Mouse (Mus musculus) heart, postnatal 10 days (tissue): ENCODE measurements around the gene Fam204a. TPM values are rescaled to one million over a fixed set of nuclear protein-coding genes. Genes with fewer than 3 reads are reported as not detected.

Experiments
- DNase-seq, 2 experiments: peaks; one replicate each; pipeline ENCODE4 v3.0.0; 2021
- intact Hi-C: fragments of 180-260 bp; cut with DNase I; formaldehyde crosslinking; loops from one replicate; pipeline ENCODE4 v1.15.1; 2025
- total RNA-seq, 2 experiments: library from RNA; stranded (reverse); gene quantifications; 2 replicates each; pipeline ENCODE4 v1.2.3; 2021

The Fam204a gene
- 10 to 100 TPM; 28.8 to 33.0 TPM for total RNA-seq

DNA sequence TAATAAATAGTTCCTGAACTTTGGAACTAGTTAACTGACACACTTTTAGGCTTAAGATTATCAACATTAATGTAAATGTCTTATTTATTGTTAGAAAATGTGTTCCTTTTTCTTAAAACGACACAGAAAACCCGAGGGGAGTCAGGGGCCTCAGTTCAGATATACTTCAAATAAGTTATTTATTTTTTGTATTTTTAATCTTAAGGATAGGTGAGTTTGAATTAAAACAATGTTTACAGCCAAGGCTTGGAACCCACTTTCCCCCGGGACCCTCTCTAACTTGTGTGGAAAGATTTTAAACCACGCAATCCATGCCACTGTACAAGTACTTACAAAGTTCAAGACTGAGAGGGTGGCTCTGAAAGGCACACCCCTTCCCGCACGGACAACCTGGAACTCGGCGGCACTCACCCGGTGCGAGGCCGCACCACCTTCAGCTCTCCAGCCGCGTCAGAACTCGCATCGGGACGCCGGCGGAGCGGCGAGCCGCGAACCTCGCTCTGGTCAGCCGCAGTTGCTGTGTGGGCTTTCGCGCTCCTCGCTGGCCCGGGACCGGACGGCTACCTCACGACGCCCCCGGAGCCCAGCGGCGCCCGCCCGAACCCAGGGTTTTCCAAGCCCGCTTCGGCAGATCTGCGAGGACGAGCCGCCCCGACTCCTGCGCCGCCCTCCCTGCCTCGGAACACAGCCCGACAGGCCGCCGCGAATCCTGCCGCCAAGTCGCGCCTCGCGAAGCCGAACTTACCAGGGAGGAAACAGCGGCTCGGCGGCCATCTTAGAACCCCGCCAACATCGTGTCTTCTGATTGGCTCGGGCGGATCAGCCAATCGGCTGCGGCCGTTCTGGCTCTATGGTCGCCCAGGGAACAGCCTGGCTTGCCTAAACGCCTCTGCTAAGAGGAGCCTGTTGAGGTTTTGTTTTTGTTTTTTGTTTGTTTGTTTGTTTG, at the start of gene Fam204a:
Fam204a (minus strand) TSS at position 803 of the 946 bp plus-strand sequence.
- intact Hi-C loops = loop anchor here (10.0 kb wide), 2 partner anchors 281 to 771 kb away; partner anchors contain the start of genes Emx2 and Rab11fip2
- DNase-seq = peak; percentile 98

DNA sequence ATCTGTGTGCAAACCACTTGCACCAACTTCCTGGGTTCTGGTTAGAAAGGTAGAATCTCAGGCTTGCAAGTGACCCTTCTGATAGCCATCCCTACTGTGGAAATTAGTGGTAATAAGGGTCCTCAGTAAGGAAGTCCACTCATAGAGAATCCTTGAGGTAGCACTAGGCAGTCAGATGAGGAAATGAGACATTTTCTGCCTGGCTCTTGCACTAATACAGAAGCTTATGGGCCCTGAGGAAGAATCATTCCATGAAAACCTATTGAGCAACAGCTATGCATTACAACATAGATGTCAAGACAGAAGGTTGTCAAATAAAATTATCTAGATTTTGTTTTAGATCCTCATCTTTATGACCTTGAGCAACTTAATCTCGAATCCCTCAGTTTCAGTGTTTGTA, 39.3 kb upstream of the Fam204a start:
- no peak for DNase-seq
- intact Hi-C loops = no loop called here

DNA sequence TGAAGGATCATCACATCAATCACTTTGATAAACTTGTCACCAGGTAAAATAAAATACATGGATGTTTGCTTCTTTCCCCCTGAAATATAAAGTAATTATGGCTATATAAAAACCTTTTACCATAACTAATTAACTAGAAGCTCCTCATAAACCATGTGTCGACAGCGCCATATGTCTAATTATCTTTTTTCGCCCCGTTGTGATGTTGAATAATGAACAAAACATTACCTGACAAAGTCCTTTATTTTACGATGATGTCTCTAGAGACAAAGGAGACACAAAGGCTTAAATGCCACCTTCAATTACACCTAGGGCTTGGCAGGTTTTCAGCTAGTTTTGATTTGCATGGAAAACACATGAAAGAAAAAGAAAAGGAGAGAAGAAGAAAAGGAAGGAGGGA, 34.2 kb upstream of the Fam204a start:
- intact Hi-C loops = no loop called here
- DNase-seq = no peak

DNA sequence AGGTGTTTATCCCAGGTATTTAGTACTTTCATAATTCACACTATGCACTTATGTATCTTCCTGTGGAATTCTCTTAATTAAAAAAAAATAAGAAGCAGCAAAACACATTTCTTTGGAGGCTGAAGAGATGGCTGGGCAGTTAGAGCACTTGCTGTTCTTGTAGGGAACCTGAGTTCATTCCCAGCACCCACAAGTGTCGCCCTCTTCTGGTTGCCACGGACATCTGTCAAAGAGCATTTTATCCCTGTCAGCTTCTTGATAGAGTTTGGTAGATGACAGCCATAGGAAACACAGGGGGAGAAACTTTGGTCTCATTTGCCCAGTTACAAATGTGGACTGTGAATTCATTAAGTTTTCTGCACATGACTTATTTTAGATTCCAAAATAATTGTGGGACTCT, 25.5 kb upstream of the Fam204a start:
- intact Hi-C loops = no loop called here
- no peak for DNase-seq

- no peak for DNase-seq
- intact Hi-C loops = no loop called here
Observed at GRCm38 (mm10) chr19:60251197-60251596, 24.7 kb upstream of the Fam204a start.

- intact Hi-C loops = no loop called here
- no peak for DNase-seq
Observed at GRCm38 (mm10) chr19:60245250-60245649, 18.7 kb upstream of the Fam204a start.

GRCm38 (mm10) chr19:60242620-60243019, 16.1 kb upstream of the Fam204a start:
- intact Hi-C loops = no loop called here
- DNase-seq = no peak

GRCm38 (mm10) chr19:60241916-60242602, 15.6 kb upstream of the Fam204a start:
- intact Hi-C loops = no loop called here
- no peak for DNase-seq

GRCm38 (mm10) chr19:60231542-60231941, 5.0 kb upstream of the Fam204a start:
- intact Hi-C loops = no loop called here
- DNase-seq = no peak

GRCm38 (mm10) chr19:60226845-60227235, 339 bp upstream of the Fam204a start:
- intact Hi-C loops = loop anchor here (10.0 kb wide), 2 partner anchors 282 to 772 kb away; partner anchors contain the start of genes Emx2 and Rab11fip2

DNA sequence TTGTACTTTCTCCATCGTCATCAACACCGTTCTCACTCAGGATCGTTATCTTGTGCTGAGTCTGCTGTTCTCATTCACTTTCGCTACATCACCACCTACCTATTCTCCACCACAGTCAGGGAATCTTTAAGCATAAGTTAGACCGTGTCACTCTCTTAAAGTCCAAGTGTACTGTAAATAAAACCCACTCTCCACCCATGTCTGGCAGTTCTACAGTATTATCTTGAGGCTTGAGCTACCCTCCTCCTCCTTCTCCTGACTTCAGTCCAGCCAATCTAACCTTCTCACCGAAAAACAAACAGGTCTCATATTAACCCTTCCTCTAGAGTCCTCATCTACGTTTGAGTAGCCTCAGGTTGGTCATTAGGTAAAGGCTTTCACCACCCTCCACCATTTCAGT, 7.1 kb downstream of the Fam204a start:
- intact Hi-C loops = no loop called here

More at GRCm38 (mm10) chr19:60226845-60227235, 339 bp upstream of the Fam204a start:
- no peak for DNase-seq

GRCm38 (mm10) chr19:60217985-60218384, 8.5 kb downstream of the Fam204a start:
- intact Hi-C loops = no loop called here
- DNase-seq = no peak

More for the DNA sequence above, 7.1 kb downstream of the Fam204a start:
- no peak for DNase-seq

DNA sequence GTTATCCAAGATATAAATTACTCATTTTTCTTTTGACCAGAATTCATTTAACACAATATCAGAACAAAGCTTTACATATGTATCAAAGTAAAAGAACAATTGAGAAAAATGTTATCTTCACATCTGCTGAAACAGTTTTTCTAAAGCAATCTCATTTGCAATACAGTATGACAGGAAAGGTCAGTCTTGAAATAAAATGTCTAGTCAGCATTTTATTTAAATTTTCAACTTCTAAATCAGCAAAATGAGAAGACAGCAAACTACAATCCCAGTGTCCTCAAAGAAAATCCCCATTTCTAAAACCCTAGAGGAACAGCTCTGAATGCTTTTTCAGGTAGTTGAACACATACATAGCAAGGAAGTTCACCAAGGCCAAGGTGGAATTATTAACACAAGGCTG, 18.3 kb downstream of the Fam204a start:
- DNase-seq = no peak
- intact Hi-C loops = no loop called here

DNA sequence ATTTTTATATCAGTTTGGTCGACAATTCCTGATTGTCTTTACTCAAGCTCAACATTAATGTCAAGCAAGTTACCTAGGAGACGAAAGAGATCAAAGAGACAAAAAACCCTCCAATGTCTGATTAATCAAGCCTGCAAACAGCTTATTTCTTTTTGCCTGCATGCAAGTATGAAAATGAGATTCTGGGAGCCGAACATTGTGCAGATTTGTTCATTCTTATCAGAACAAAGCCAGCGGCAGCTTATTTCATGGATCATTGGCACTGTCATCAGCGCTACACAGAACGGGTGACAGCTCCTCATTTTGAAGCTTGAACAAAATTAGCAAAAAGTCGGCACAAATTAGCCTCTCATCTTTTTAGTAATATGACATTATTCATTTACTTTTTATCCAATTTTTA, 22.3 kb downstream of the Fam204a start:
- no peak for DNase-seq
- intact Hi-C loops = no loop called here

- intact Hi-C loops = no loop called here
Observed at GRCm38 (mm10) chr19:60200294-60200693, 26.2 kb downstream of the Fam204a start.

DNA sequence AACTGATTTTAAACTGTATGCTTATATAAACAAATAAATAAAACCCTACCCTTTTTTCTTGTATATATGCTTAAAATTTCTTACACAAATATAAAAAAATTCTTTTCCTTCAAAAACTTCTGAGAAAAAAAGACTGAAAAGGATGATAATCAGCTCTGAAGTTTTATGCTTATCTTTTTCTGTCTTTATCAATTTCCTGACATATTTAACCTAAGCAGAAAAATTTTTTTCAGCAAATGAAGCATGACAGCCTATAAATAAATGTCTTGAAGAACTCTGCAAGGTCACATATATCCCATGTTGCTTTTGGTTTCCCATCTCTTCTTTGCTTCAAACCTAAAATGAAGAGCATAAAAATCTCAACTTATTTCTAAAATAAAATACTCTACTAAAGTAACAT, 27.3 kb downstream of the Fam204a start:
- intact Hi-C loops = no loop called here
- DNase-seq = no peak

More at GRCm38 (mm10) chr19:60200294-60200693, 26.2 kb downstream of the Fam204a start:
- no peak for DNase-seq

DNA sequence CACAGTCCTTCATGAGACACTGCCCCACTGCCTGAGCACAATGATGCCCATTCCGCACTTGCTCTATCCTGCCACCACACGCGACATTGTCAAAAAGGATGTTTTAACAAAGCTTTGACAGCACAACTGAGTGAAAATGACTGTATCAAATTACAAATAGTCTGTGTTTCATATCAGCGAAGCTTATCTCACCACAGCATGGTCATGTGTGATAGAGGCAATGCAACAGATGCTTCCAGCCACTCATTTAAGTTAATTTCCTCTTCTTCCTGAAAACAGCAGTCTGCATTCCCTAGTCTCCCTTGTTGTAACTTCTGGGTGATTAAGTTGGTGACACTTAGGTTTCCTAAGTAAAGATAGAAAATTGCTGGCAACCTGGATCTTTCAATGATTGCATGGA, 33.7 kb downstream of the Fam204a start:
- intact Hi-C loops = no loop called here

DNA sequence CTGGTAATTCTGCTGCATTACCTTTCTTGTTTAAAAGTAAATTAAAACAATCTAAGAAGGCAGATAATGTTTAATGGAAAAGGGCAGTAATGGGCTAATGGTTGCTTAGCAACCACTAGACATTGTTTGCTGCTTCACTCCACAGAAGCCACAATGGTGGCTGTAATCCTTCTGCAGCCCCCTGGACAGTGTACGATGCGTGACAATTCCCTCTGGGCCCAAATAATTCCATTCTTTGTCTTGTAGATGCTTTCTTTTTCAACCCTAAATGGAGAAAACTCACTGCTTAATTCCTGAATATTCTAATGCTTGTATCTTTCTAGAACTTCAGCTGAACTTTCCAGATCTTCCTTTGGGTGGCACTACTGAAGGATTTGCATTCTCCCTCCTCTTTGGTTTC, 37.3 kb downstream of the Fam204a start:
- no peak for DNase-seq
- intact Hi-C loops = no loop called here

More for the DNA sequence above, 33.7 kb downstream of the Fam204a start:
- no peak for DNase-seq

DNA sequence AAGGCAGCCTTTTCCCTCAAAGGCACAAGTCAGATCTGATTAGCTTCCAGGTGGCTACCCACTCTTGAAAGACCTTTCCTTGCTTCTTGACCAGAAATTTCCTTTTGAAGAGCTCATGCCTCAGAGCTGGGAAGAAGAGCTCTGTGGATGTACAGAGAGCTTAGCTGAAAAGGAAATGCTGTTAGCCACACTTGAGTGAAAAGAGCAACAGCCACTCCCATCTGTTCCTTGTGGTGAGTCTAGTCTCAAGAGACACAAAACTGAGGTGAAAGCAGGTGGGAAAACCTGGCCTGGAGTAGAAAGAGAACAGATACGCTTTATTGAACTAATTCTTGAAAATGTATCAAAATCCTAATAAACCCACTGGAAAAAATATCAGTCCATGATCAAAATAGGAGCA, 43.6 kb downstream of the Fam204a start:
- DNase-seq = no peak
- intact Hi-C loops = no loop called here

DNA sequence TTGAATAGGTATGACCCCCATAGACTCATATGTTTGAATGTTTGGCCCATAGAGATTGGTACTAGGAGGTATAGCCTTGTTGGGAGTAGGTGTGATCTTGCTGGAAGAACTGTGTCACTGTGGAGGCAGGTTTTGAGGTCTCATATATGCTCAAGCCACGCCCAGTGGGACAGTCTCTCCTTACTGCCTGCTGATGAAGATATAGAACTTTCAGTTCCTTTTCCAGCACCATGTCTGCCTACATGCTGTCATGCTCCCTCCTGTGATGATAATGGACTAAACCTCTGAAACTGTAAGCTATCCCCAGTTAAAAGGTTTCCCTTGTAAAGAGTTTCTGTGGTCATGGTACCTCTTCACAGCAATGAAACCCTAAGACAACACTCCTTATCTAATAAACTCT, 44.3 kb downstream of the Fam204a start:
- intact Hi-C loops = no loop called here
- DNase-seq = no peak

GRCm38 (mm10) chr19:60178771-60179563, 47.5 kb downstream of the Fam204a start:
- intact Hi-C loops = no loop called here
- DNase-seq = peak; percentile 9 to 12
